Mouse (Mus musculus) bone marrow macrophage, adult 2 months (primary cell): Measurements from ENCODE around the gene Fez2. TPM values are rescaled to one million over a fixed set of nuclear protein-coding genes. Genes with fewer than 3 reads are reported as not detected.

Experiments used
- H3K27ac ChIP-seq: 2 replicates; pipeline ENCODE4 v1.5.1; 2012; ENCODE audit warnings: low read depth, low read length; ENCODE audit not compliant: insufficient read depth
- H3K4me1 ChIP-seq: 2 replicates; pipeline ENCODE4 v1.6.1; 2012; ENCODE audit warnings: low read length; ENCODE audit not compliant: control insufficient read depth, insufficient read depth
- H3K4me3 ChIP-seq: 2 replicates; pipeline ENCODE4 v1.5.1; 2012; ENCODE audit warnings: mild to moderate bottlenecking, low read length, moderate library complexity; ENCODE audit not compliant: insufficient read depth
- CTCF ChIP-seq: IDR thresholded peaks from 2 replicates; pipeline ENCODE4 v1.5.1; 2012; ENCODE audit warnings: low read depth, mild to moderate bottlenecking, low read length, moderate library complexity
- POLR2A ChIP-seq: IDR thresholded peaks from 2 replicates; pipeline ENCODE4 v1.6.1; 2012; ENCODE audit warnings: mild to moderate bottlenecking, low read depth, low read length, borderline replicate concordance
- polyA plus RNA-seq: library from polyadenylated mRNA; stranded (reverse); fragments of >200 nt; gene quantifications from 2 replicates; pipeline ENCODE4 v1.2.4, GENCODE M21; 2012; ENCODE audit not compliant: missing spikeins, insufficient read depth, insufficient read length

The Fez2 gene
- polyA plus RNA-seq, 1 experiment, result 49.2 TPM

DNA sequence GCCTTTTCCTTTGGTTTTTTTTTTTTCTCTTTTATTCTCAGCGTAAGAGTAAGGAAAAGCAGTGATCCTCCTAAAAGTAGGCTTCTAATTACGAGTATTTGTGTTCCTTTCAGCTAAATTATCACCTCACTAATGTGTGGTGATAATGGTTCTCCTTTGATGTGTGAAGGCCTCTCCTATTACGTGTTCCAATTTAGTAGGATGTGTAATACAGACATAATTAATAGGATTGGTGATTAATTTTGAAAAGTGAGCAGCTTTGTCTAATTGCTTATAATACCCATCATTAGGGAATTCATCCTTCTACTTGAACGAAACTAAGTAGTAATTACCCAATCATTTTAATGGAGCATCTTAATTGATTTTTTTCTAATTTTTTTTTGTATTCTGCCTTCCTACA lies 60.2 kb downstream of the Fez2 start:
- peaks cover 10% of the 10 kb centered on the region for H3K4me1 ChIP-seq
- TF ChIP-seq POLR2A, result no peak
- TF ChIP-seq CTCF, result no peak
- no peak overlapping the region for H3K4me3 ChIP-seq
- no peak overlapping the region for H3K27ac ChIP-seq

- H3K27ac ChIP-seq, result no peak overlapping the region
- H3K4me3 ChIP-seq, result no peak overlapping the region
- TF ChIP-seq CTCF (no peak), POLR2A (no peak)
- H3K4me1 ChIP-seq, result no peaks in the 10 kb centered on the region
These were observed 62.3 kb downstream of the Fez2 start for GRCm38 (mm10) chr17:78355611-78356010.

DNA sequence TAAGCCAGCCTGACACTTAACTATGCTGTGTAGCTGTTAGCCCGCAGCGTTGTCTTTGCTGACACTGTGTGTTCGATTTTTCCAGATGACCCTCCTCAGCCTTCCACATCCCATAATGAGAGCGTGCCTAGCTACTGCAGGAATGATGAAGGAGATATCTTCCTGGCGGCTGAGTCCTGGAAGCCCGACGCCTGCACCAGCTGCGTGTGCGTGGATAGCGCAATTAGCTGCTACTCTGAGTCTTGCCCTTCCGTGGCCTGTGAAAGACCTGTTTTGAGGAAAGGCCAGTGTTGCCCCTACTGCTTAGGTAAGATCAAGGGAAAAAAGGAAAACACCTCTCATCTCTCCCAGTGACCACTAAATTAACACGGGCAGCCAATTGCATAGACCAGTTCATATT lies 63.1 kb downstream of the Fez2 start:
- no peak overlapping the region for H3K4me3 ChIP-seq
- no peak overlapping the region for H3K27ac ChIP-seq
- no peaks in the 10 kb centered on the region for H3K4me1 ChIP-seq
- no peak for TF ChIP-seq CTCF
- no peak for TF ChIP-seq POLR2A

- no peak overlapping the region for H3K27ac ChIP-seq
- no peak overlapping the region for H3K4me3 ChIP-seq
- TF ChIP-seq POLR2A, result no peak
- no peak for TF ChIP-seq CTCF
- H3K4me1 ChIP-seq, result no peaks in the 10 kb centered on the region
These were observed 63.5 kb downstream of the Fez2 start for GRCm38 (mm10) chr17:78354411-78354810.

- H3K27ac ChIP-seq, result no peak overlapping the region
- no peak for TF ChIP-seq POLR2A
- TF ChIP-seq CTCF, result no peak
These were observed 65.5 kb downstream of the Fez2 start for GRCm38 (mm10) chr17:78352500-78352855.

DNA sequence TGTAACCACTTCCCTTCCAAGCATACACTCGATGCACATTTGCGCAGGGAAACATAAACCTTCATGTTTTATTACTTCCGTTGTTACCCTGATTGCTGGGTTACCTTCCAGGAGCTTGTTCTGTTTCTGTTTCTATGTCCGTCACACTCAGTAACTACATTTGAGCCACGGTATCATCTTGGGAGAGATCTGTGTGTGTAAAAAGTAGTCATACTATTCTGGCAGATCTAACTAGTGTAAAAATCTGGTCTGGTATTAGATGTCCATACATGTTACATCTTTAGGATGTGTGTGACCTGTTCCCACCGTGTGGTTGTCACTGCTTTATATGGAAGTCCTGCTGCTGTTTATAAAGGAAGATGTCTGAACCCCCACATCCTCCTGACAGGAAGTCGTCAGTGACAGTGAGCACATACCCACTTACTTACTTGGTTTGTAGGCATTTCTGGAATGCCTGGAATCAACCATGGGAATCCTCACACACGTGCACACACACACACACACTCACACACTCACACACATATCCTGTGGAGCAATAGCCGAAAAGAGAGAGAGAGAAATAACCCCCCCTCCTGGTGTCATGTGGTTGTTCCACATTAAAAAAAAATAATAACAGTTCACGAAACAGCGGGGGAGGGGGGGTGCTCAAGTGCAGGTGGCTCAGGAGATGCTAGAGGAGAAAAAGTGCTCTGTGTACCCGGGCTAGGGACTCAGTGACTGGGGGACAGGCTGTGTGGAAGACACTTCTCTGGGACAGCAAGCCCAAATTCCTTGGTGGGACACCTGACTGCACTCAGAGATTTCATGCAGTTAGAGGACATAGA lies 66.1 kb downstream of the Fez2 start:
- no peak for TF ChIP-seq CTCF
- no peak for TF ChIP-seq POLR2A
- Histone ChIP-seq H3K27ac (no peak overlapping the region), H3K4me1 (no peaks in the 10 kb centered on the region)

More at GRCm38 (mm10) chr17:78352500-78352855, 65.5 kb downstream of the Fez2 start:
- Histone ChIP-seq H3K4me3 (no peak overlapping the region), H3K4me1 (no peaks in the 10 kb centered on the region)

GRCm38 (mm10) chr17:78347111-78347801 lies 70.7 kb downstream of the Fez2 start:
- H3K4me3 ChIP-seq, result no peak overlapping the region
- TF ChIP-seq POLR2A (no peak), CTCF (no peak)
- H3K27ac ChIP-seq, result no peak overlapping the region
- H3K4me1 ChIP-seq, result no peaks in the 10 kb centered on the region

More for the DNA sequence above, 66.1 kb downstream of the Fez2 start:
- H3K4me3 ChIP-seq, result no peak overlapping the region

GRCm38 (mm10) chr17:78343688-78344087 lies 74.3 kb downstream of the Fez2 start:
- TF ChIP-seq POLR2A (no peak), CTCF (no peak)

DNA sequence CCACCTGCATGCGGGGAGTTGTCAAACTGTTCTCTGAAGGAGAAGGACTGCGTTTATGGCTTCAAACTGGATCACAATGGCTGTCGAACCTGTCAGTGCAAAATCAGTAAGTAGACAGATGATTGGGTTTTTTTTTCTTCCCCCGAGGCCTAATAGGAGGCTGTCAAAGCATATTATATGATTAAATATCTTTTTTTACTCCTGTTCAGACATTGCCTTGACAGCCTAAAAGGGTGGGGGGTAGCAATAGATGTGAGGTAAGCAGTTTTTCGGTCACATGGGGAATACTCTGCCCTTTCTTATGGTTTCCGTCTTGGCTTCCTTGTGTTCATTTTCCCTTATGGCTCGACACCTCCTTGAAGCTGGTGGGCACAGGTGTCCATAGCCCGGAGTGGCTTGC lies 82.7 kb downstream of the Fez2 start:
- TF ChIP-seq CTCF, result no peak
- TF ChIP-seq POLR2A, result no peak
- Histone ChIP-seq H3K4me1 (no peaks in the 10 kb centered on the region), H3K4me3 (no peak overlapping the region), H3K27ac (no peak overlapping the region)

More at GRCm38 (mm10) chr17:78343688-78344087, 74.3 kb downstream of the Fez2 start:
- Histone ChIP-seq H3K27ac (no peak overlapping the region), H3K4me1 (no peaks in the 10 kb centered on the region), H3K4me3 (no peak overlapping the region)

- Histone ChIP-seq H3K27ac (no peak overlapping the region), H3K4me3 (no peak overlapping the region), H3K4me1 (no peaks in the 10 kb centered on the region)
- TF ChIP-seq POLR2A (no peak), CTCF (no peak)
These were observed 84.7 kb downstream of the Fez2 start for GRCm38 (mm10) chr17:78333275-78333674.
